Mouse (Mus musculus) bone marrow, adult 2 months (tissue): ENCODE measurements around the gene Psmd12. TPM values are rescaled to one million over a fixed set of nuclear protein-coding genes. Genes with fewer than 3 reads are reported as not detected.
A peak's percentile ranks its signal among the peaks of the same experiment; 100 is the strongest.
"Not testable (repeated sequence)": the region's sequence is repeated elsewhere in the genome, so short reads cannot be mapped to it uniquely, and the experiment has no call there.

Experiments used
- H3K27ac ChIP-seq: fragments of 200-500 bp; 2 replicates; pipeline ENCODE4 v1.5.1; 2012; ENCODE audit warnings: low read depth, mild to moderate bottlenecking, control low read depth, inconsistent platforms, low read length; ENCODE audit not compliant: control insufficient read depth, poor library complexity, insufficient read depth
- H3K4me1 ChIP-seq: fragments of 200-500 bp; 2 replicates; pipeline ENCODE4 v1.6.1; 2011; ENCODE audit warnings: low read length; ENCODE audit not compliant: control insufficient read depth, insufficient read depth
- H3K4me3 ChIP-seq: fragments of 200-500 bp; replicated peaks from 2 replicates; pipeline ENCODE3; 2011; ENCODE audit warnings: mild to moderate bottlenecking, low read depth, low read length, control low read depth; ENCODE audit not compliant: control insufficient read depth
- CTCF ChIP-seq: fragments of 200-500 bp; IDR thresholded peaks from 2 replicates; pipeline ENCODE4 v1.5.1; 2011; ENCODE audit warnings: low read length, control low read depth; ENCODE audit not compliant: control insufficient read depth, insufficient read depth
- POLR2A ChIP-seq: fragments of 200-500 bp; IDR thresholded peaks from 2 replicates; pipeline ENCODE4 v1.6.1; 2011; ENCODE audit warnings: low read depth, mild to moderate bottlenecking, control low read depth, low read length, borderline replicate concordance; ENCODE audit not compliant: control insufficient read depth
- WGBS: fragments of 180-500 bp; shearing (Covaris S2); methylation state at CpG from one replicate; pipeline ENCODE4 v1.1.7; 2018; 5-methylcytosine and 5-hydroxymethylcytosine counted together
- polyA plus RNA-seq: library from polyadenylated mRNA; stranded (reverse); fragments of >200 nt; gene quantifications from 2 replicates; pipeline ENCODE4 v1.2.4, GENCODE M21; 2011; ENCODE audit warnings: low replicate concordance; ENCODE audit not compliant: missing spikeins, insufficient read depth, insufficient read length

The Psmd12 gene
- polyA plus RNA-seq, 1 experiment, result 61.0 TPM

GRCm38 (mm10) chr11:107471071-107471720 is 8.1 kb upstream of the Psmd12 start:
- TF ChIP-seq POLR2A, result no peak
- H3K27ac ChIP-seq, result peak overlapping the region; percentile 95
- H3K4me3 ChIP-seq, result peak overlapping the region; percentile 88
- peaks cover 4% of the 10 kb centered on the region for H3K4me1 ChIP-seq
- under 1% methylated on average over 11 of the region's 11 CpGs for WGBS

- H3K4me1 ChIP-seq, result peaks cover 4% of the 10 kb centered on the region
- TF ChIP-seq CTCF, result no peak
- TF ChIP-seq POLR2A, result no peak
- WGBS, result 77% methylated on average over 3 of the region's 3 CpGs
- no peak overlapping the region for H3K4me3 ChIP-seq
- no peak overlapping the region for H3K27ac ChIP-seq
These were observed 7.0 kb upstream of the Psmd12 start for GRCm38 (mm10) chr11:107472304-107472703.

GRCm38 (mm10) chr11:107473137-107473820 is 6.0 kb upstream of the Psmd12 start:
- H3K4me3 ChIP-seq, result no peak overlapping the region
- TF ChIP-seq CTCF (peak; percentile 64), POLR2A (no peak)
- no peak overlapping the region for H3K27ac ChIP-seq
- H3K4me1 ChIP-seq, result peaks cover under 1% of the 10 kb centered on the region
- WGBS, result 26% methylated on average over 8 of the region's 8 CpGs

GRCm38 (mm10) chr11:107479862-107480203 is 549 bp downstream of the Psmd12 start:
- H3K4me1 ChIP-seq, result no peaks in the 10 kb centered on the region; the same call in 1 of the 2 replicates
- under 1% methylated on average over 10 of the region's 10 CpGs for WGBS
- TF ChIP-seq POLR2A (no peak), CTCF (no peak)
- H3K27ac ChIP-seq, result peak overlapping the region; percentile 91
- H3K4me3 ChIP-seq, result peak overlapping the region; percentile 99

GRCm38 (mm10) chr11:107484341-107484740 is 5.1 kb downstream of the Psmd12 start:
- TF ChIP-seq POLR2A, result no peak
- TF ChIP-seq CTCF, result no peak
- H3K27ac ChIP-seq, result no peak overlapping the region
- no peaks in the 10 kb centered on the region; the same call in 1 of the 2 replicates for H3K4me1 ChIP-seq
- H3K4me3 ChIP-seq, result no peak overlapping the region
- 93% methylated on average over 3 of the region's 3 CpGs for WGBS

- WGBS, result 84% methylated on average over 8 of the region's 8 CpGs
- TF ChIP-seq CTCF, result no peak
- TF ChIP-seq POLR2A, result no peak
- no peaks in the 10 kb centered on the region for H3K4me1 ChIP-seq
- H3K4me3 ChIP-seq, result no peak overlapping the region
- H3K27ac ChIP-seq, result no peak overlapping the region
These were observed 23.5 kb downstream of the Psmd12 start for GRCm38 (mm10) chr11:107502801-107503200.

- not testable (repeated sequence) for H3K4me3 ChIP-seq, H3K27ac ChIP-seq, H3K4me1 ChIP-seq
- WGBS, result 70% methylated on average over 4 of the region's 4 CpGs
These were observed 25.1 kb downstream of the Psmd12 start for GRCm38 (mm10) chr11:107504364-107504763.

GRCm38 (mm10) chr11:107506260-107506659 is 27.0 kb downstream of the Psmd12 start:
- no peak overlapping the region for H3K4me3 ChIP-seq
- WGBS, result 36% methylated on average over 1 of the region's 1 CpGs
- H3K27ac ChIP-seq, result no peak overlapping the region
- TF ChIP-seq CTCF (peak; percentile 35), POLR2A (no peak)
- no peaks in the 10 kb centered on the region for H3K4me1 ChIP-seq
